Mouse (Mus musculus): ENCODE measurements around the gene Msi2.

GRCm38 (mm10) chr11:88431363-88432269 is 286.7 kb downstream of the Msi2 start:
- TF ChIP-seq POLR2A (IDR thresholded peaks at IDR 0.05; ENCODE audit: control insufficient read depth, low read depth, low read length), result no peak
- TF ChIP-seq CTCF (IDR thresholded peaks at IDR 0.05; ENCODE audit: control insufficient read depth, insufficient read depth, insufficient replicate concordance, low read depth, low read length), result no peak
